9 mouse cellular contexts compared by ENCODE assay signal in the genomic region with DNA sequence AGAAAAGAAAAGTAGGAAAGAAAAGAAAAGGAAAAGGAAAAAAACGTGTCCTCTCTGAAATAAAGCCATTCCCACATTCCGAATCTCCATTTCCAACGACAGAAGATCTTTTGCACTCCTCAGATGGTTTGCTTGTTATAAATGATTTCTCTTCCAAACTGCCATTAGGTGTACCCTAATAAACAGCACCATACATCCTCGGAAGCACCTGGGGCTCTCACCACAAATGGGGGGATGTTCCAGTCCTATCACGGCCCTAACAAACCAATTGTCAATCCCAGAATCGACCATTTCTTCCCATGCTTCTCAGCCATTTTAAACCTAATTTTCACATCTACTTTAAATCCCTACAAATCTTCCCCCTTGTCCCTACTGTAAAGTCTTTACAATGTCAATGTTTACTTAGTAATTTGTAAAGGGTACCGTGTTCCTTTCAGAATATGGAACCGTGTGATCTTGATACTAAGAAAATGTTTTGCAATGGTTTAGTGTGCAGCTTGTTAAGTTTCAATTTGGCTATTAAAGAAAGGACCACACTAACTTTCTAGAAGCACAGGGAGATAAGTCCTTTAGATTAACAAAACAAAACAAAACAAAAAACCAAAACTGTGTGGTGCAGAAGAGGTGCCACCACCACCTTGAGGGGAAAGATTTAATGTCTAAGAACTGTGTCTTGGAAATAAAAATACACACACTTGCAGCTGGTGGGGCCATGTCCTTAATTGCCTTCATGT.
DNase-seq lines count a peak whose midpoint lies in the region; ATAC-seq and TF ChIP-seq lines count a peak whose summit lies in the region.
"Had no signal": no experiment of that assay in that cellular context is flagged by ENCODE, and none has a peak within 500 bp of the region (broad histone marks: within the 10 kb centered on the region; RNA-seq: fewer than 3 reads in every experiment).

No protein-coding gene starts in this region.

- 40% methylated on average over 8 of the region's 8 CpGs for WGBS in heart, embryonic 12.5 days
- WGBS in hindbrain, embryonic 10.5 days = 46% methylated on average over 8 of the region's 8 CpGs
- WGBS in midbrain, embryonic 12.5 days = 32% methylated on average over 8 of the region's 8 CpGs

- H3K36me3 ChIP-seq in heart, embryonic 12.5 days = no peaks in the 10 kb centered on the region
- H3K36me3 ChIP-seq in ES-Bruce4 (ENCODE audit: control insufficient read depth, insufficient read depth, low read length, poor library complexity, severe bottlenecking) = no peaks in the 10 kb centered on the region
- no peaks in the 10 kb centered on the region for H3K36me3 ChIP-seq in hindbrain, embryonic 10.5 days
- no peaks in the 10 kb centered on the region for H3K36me3 ChIP-seq in midbrain, embryonic 12.5 days

- no peak for ATAC-seq in heart, embryonic 12.5 days (ENCODE audit: insufficient number of reproducible peaks, low FRiP score)
- ATAC-seq in midbrain, embryonic 12.5 days (ENCODE audit: low FRiP score, low read depth) = no peak
- ATAC-seq: Patski had no signal

- H3K4me1 ChIP-seq in heart, embryonic 12.5 days (replicated peaks) = peaks cover 3% of the 10 kb centered on the region; the same call in 1 of the 2 replicates
- peaks cover 9% of the 10 kb centered on the region for H3K4me1 ChIP-seq in ES-Bruce4 (ENCODE audit: control insufficient read depth, insufficient read depth, low read length)
- peaks cover 31% of the 10 kb centered on the region for H3K4me1 ChIP-seq in hindbrain, embryonic 10.5 days (replicated peaks)
- peaks cover 14% of the 10 kb centered on the region for H3K4me1 ChIP-seq in midbrain, embryonic 12.5 days

- DNase-seq in heart, postnatal 4 days = no peak
- no peak for DNase-seq in hindbrain, embryonic 10.5 days (ENCODE audit: low spot score)
- no peak for DNase-seq in frontal cortex, adult 2 months (ENCODE audit: extremely low spot score in 1 of 2, low spot score in 1 of 2)
- no peak for DNase-seq in urinary bladder, adult 2 months (ENCODE audit: low spot score)
- DNase-seq in cerebellum, adult 9-11 months = no peak

- no peaks in the 10 kb centered on the region for H3K9me3 ChIP-seq in heart, embryonic 12.5 days (replicated peaks)
- no peaks in the 10 kb centered on the region for H3K9me3 ChIP-seq in ES-Bruce4 (replicated peaks; ENCODE audit: control insufficient read depth, insufficient read depth, low read length, poor library complexity, severe bottlenecking)
- no peaks in the 10 kb centered on the region for H3K9me3 ChIP-seq in hindbrain, embryonic 10.5 days
- H3K9me3 ChIP-seq in midbrain, embryonic 12.5 days = no peaks in the 10 kb centered on the region

- H3K4me2 ChIP-seq in heart, embryonic 12.5 days = peak overlapping the region; percentile 58
- peak overlapping the region; percentile 56 for H3K4me2 ChIP-seq in midbrain, embryonic 12.5 days (replicated peaks)

- TF ChIP-seq POLR2A in ES-Bruce4 (IDR thresholded peaks at IDR 0.05; ENCODE audit: insufficient read depth, low read length) = no peak

- TF ChIP-seq CTCF in ES-Bruce4 (IDR thresholded peaks at IDR 0.05; ENCODE audit: low read depth, low read length) = no peak

- H3K27me3 ChIP-seq in heart, embryonic 12.5 days (replicated peaks) = no peaks in the 10 kb centered on the region
- H3K27me3 ChIP-seq in ES-Bruce4 (ENCODE audit: control insufficient read depth, insufficient read depth, low read length, poor library complexity, severe bottlenecking) = no peaks in the 10 kb centered on the region
- H3K27me3 ChIP-seq in hindbrain, embryonic 10.5 days (ENCODE audit: insufficient read depth, poor library complexity, severe bottlenecking) = no peaks in the 10 kb centered on the region
- no peaks in the 10 kb centered on the region for H3K27me3 ChIP-seq in midbrain, embryonic 12.5 days
- H3K27me3 ChIP-seq: Patski had no signal

- no peak overlapping the region for H3K4me3 ChIP-seq in heart, embryonic 12.5 days
- H3K4me3 ChIP-seq in ES-Bruce4 (ENCODE audit: low read depth, low read length) = no peak overlapping the region
- H3K4me3 ChIP-seq in hindbrain, embryonic 10.5 days = peak overlapping the region; percentile 49
- H3K4me3 ChIP-seq in midbrain, embryonic 12.5 days = no peak overlapping the region

- H3K9ac ChIP-seq in heart, embryonic 12.5 days = peak overlapping the region; percentile 55; the same call in 1 of the 2 replicates
- H3K9ac ChIP-seq in ES-Bruce4 (ENCODE audit: low read depth, poor library complexity, severe bottlenecking) = peak overlapping the region; percentile 80; the same call in 1 of the 2 replicates
- peak overlapping the region; percentile 49; the same call in 1 of the 2 replicates for H3K9ac ChIP-seq in midbrain, embryonic 12.5 days (replicated peaks)

- TF ChIP-seq EP300 in ES-Bruce4 (IDR thresholded peaks at IDR 0.05; ENCODE audit: insufficient read depth, low read depth, low read length) = no peak

- H3K27ac ChIP-seq in heart, embryonic 12.5 days (ENCODE audit: poor library complexity, severe bottlenecking) = peak overlapping the region; percentile 89; the same call in 1 of the 2 replicates
- H3K27ac ChIP-seq in ES-Bruce4 (ENCODE audit: insufficient read depth, low read length) = peak overlapping the region; percentile 36; the same call in 1 of the 2 replicates
- peak overlapping the region; percentile 92 for H3K27ac ChIP-seq in hindbrain, embryonic 10.5 days
- peak overlapping the region; percentile 87; the same call in 1 of the 2 replicates for H3K27ac ChIP-seq in midbrain, embryonic 12.5 days (replicated peaks)

Comparison
In these comparisons a context has a peak if more than half of its experiments do, and no peak if none do; other contexts are left out.
1. H3K27ac ChIP-seq: peak in every context shown above with its lines; median percentile 92 in hindbrain, embryonic 10.5 days; 89 in heart, embryonic 12.5 days; 87 in midbrain, embryonic 12.5 days; 36 in ES-Bruce4.